Mouse (Mus musculus): Measurements from ENCODE around the gene Nol9.

Gene Nol9

GRCm38 (mm10) chr4:152062390-152063110, 23.4 kb downstream of the Nol9 start:
- no peak for DNase-seq (ENCODE audit: low spot score in 2 of 2)

DNA sequence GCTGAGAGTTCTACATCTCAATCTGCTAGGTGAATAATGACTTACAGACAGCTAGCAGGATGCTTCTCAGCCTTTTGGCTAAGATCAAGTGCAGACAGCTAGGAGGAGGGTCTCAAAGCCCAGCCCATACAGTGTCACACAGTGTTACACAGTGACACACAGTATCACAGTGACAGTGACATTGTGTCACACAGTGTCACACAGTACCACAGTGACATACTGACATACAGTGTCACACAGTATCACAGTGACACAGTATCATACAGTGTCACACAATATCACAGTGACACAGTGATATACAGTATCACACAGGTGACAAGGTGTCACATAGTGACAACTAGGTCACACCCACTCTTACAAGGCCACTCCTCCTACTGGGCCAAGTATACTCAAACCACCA, 28.2 kb downstream of the Nol9 start:
- no peak for DNase-seq (ENCODE audit: low spot score in 2 of 2)

DNA sequence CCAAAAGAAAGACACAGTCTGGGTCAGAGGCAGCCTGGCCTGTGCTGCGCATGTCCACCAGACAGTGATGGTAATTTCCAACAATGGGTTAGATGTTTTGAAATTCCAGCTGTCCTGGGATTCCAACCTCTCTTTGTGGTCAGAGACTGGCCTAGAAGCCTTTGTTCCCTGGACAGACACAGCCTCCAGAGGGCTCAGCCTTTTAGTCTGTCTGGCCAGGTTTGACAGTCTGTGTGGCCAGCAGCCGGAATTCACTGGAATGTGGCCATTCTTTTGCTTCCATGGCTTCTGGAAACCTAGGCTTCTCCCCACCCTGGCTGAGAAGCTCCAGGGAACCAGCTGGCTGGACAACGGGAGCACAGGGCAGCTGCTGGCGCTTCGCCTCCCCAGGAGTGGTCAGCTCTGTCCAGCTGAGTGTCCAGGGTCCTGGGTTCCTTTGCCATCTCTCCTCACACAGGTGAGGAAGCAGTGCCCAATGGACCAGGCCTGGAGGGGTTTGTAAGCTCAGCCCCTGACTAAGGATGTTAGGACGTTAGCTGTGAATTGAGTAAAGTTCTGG, 29.1 kb downstream of the Nol9 start:
- DNase-seq (ENCODE audit: low spot score in 2 of 2): no peak

- no peak for DNase-seq (ENCODE audit: low spot score in 2 of 2)
Measured at GRCm38 (mm10) chr4:152069245-152069644, 30.1 kb downstream of the Nol9 start.

DNA sequence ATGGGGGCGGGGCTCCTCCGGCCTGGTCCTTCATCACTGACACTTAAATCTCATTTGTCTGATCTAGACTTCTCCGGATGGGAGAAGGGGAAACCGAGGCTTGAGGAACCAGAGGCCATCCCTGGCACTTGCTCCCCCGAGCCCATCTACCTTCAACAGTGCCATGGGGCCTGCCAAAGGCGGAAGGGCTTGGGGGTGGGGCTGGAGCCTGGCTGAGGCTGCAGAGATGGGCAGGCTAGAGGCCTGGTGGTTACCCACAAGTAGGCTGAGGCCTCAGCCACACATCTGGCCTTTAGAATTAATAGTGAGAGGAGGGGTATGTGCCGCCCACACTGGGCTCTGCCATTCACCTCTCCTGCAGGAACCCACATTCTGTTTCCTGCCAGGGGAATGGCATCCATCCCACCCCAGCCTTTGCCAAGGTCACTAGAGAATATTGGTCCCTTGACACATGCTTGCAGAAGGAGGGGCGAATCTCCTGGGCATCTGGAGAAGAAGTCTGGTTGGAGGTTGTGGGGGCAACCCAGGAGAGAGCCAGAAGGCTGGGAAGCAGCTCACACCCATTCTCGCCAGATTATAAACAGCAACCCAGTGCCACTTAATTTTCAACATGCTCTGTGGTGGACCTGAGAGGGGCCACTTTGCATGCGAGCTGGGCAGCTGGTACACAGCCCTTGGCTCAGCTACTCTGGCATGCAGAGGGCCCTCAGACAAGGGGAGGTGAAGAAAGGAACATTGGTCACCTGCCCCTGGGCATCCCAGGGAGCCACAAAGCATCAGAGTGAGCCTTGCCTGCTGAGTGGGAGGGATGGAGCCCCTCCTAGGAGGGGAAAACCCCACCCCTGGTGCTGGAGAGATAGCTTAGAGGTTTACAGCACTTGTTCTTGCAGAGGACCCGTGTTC, 31.6 kb downstream of the Nol9 start:
- DNase-seq (ENCODE audit: low spot score in 2 of 2): no peak

- no peak for DNase-seq (ENCODE audit: low spot score in 2 of 2)
Measured at GRCm38 (mm10) chr4:152072121-152072601, 33.0 kb downstream of the Nol9 start, which contains the start of gene Plekhg5. Plekhg5 (plus strand) TSS chr4:152072498.

GRCm38 (mm10) chr4:152072655-152073054, 33.5 kb downstream of the Nol9 start:
- DNase-seq (ENCODE audit: low spot score in 2 of 2): no peak

DNA sequence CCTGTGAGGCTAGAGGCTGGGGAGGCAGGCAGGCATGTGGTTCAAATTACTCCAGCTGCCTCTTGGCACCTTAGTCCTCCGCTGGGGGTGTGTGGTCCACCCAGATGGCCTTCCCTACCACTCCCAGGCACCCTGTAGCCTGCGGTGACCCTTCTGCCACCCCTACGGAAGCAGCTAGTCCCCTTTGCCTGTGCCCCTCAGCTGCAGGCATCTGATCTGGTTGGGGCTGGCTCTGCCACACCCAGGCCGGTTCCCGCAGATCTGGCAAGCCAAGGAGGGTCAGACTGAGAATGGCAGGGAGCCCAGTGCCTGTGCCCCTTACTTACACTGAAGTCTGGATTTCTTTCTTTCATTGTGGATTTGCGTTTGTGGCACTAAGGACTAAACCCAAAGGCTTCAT, 34.6 kb downstream of the Nol9 start:
- no peak for DNase-seq (ENCODE audit: low spot score in 2 of 2)

DNA sequence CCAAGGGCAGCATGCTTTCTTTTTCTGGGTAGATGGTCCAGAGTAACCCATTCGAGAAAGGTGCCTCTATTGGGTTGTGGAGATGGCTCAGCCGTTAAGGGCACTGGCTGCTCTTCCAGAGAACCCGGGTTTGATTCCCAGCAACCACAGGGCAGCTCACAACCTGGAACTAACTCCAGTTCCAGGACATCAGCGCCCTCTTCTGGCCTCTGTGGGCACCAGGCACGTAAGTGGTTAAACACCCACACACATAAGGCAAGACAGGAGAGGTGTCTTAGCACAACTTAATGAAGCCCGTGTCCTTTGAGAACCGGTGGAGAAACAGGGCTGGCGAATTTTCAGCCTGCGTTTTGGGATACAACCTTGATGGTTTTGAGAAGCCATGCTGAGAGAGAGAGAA, 35.4 kb downstream of the Nol9 start:
- no peak for DNase-seq (ENCODE audit: low spot score in 2 of 2)

- no peak for DNase-seq (ENCODE audit: low spot score in 2 of 2)
Measured at GRCm38 (mm10) chr4:152077191-152077590, 38.1 kb downstream of the Nol9 start.

- no peak for DNase-seq (ENCODE audit: low spot score in 2 of 2)
Measured at GRCm38 (mm10) chr4:152078105-152078530, 39.0 kb downstream of the Nol9 start.

- DNase-seq (ENCODE audit: low spot score in 2 of 2): no peak
Measured at GRCm38 (mm10) chr4:152079261-152079660, 40.1 kb downstream of the Nol9 start.

DNA sequence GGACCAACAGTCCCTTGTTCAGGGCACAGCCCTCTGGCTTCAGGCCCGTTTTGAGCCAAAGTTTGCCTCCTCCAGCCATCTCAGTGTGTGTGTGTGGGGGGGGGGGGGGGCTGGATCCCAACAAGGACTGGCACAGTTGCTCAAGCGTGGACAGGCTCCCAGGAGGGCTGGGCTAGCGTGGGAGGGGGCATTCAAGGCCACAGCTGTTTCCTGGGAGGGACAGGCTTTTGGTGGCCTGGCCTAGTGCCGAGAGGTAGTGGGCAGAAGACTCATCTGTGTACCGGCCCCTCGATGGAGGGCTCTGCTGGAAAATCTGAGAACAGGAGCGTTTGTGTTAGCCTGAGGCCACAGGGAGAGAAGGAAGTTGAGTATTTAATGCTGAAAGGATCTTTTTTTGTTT, 40.8 kb downstream of the Nol9 start:
- no peak for DNase-seq (ENCODE audit: low spot score in 2 of 2)

DNA sequence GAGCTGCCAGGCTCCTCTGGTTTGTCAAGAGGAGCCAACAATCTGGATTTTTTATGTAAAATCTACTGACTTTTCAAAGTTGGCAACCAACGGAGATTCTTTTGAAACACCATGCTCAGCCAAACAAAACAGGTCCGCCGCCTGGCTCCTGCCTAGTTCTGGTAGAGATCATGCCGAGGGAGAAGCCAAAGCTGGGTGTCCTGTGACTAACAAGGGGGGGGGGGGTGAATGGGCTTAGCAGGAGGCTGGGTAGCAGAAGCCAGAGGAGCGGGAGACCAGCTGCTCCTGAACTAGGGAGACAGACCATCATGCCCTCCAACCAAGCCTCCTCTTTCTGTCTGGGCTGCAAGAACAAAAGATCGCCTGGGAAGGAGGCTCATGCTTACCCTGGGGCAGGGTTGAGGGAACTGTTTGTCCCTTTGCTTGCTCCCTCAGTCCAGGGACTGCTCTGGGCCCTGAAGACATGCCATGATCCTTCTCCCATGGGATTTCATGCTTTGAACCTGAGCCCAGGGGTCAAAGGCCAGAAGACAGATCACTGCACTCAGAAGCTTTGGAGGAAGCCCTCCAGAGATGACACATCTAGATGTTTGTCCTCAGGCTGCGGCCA, 44.6 kb downstream of the Nol9 start:
- DNase-seq (ENCODE audit: low spot score in 2 of 2): no peak

DNA sequence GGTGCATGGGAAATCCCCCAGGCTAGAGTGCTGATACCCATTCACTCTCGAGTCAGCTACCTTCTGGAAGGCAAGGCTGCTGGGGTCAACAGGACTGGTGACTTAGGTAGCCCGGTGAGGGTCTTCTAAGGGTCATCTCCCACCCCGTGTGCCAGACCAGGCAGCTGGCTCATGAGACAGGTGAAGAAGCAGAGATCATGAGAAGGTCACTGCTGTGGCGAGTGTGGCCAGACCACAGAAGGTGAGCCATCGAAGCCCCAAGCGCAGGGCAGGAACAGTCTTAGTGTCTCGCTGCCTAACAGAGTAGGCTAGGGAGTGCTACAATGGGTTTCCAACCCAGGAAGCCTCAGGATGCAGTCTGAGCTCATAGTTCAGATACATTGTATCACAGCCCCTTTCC, 45.5 kb downstream of the Nol9 start:
- no peak for DNase-seq (ENCODE audit: low spot score in 2 of 2)

DNA sequence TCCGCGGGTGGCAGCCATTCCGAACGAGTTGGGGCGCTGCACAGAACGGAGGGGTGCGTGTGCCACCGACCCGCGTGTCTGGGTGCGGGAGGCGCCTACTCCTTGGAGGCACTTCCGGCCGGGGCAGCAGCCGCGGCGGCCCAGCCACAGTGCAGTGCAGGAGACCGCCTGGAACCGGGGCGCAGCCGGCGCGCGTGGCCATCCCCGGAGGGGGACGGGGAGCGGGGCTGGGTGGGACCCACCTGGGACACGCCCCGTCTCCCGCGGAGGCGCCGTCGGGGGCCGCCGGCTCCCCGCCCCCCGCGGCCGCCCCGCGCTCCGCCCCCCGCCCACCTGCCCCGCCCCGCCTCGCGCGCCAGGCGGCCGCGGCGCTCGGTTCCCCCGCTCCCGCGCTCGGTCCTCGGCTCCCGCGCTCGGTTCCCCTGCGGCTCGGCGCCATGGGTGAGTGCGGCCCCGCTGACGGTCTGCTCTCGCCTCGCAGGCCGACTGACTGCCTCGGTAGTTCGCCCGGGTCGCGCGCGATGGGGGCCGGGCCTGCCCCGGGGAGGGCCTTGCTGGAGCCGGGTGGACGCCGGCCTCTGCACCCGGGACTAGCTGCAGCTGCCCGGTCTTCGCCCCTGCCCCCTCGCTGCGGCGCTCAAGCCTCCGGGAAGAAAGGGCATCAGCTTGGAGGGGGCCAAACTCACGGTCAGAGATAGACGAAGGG, 47.5 kb downstream of the Nol9 start:
- DNase-seq (ENCODE audit: low spot score in 2 of 2): peak in 1 of 2 experiments; percentile 31

DNA sequence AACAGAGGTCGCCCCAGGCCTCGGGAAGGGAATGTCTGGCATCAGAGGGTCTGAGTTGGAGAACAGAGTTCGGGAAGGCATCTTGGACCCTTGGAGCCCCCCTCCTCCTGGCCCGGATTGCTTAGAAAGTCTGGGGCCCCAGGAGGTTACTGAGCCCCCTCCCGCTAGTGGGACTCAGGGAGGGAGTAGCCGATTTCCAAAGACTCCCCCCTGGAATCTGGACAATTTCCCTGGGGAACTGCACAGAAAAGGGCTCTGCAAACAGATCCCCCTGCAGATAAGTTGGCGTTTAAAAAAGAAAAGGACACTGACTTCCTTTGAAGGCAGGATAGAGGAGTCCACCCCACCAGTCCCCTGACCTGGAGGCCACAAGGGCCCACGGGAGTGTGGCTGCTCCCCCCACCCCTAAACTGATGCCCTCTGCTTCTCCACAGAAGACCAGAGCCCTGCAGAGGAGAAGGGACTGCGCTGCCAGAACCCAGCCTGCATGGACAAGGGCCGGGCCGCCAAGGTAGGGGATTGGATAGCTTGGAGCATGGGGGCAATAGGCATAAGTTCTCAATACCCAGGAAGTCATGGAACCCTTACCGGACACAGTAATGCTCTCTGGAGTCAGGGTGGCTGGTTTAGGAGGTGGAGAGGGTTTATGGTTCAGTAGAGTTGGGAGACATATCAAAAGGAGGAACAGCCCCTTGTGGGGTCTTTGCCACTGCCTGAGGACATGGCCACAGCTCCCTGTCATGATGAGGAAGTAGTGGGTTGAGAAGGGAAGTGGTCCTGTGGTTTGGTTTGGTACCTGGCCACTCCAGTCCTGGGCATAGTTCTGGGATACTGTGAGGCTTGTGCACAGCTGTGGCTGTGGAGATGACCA, 48.3 kb downstream of the Nol9 start:
- no peak for DNase-seq (ENCODE audit: low spot score in 2 of 2)

GRCm38 (mm10) chr4:152088133-152088532, 49.0 kb downstream of the Nol9 start:
- DNase-seq (ENCODE audit: low spot score in 2 of 2): no peak

DNA sequence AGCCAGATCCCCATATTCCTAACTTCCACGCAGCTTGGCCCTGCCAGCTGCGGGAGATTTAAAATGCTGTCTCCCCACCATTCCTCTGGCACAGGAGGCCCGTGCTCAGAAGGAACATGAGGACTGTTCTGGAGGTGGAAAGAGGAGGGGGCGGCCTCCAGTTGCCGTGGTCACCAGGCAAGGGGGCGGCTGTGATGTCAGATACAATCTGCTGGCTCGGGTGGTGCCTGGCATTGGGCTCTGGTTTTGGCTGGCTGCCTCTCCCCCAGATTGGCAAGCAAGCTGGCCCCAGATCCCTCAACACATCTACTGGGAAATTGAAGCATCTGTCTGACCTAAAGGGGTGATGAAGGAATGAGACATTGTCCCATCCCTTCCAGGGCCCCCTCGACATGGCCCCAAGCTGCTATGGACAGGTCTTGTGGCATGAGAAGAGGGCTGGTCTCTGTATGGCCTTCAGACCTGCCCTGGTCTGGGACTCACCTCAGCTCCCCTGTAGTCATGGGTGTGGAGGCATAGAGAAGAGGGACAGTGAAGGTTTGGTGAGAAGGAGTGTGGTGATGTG, 49.5 kb downstream of the Nol9 start:
- no peak for DNase-seq (ENCODE audit: low spot score in 2 of 2)

GRCm38 (mm10) chr4:152090191-152090590, 51.1 kb downstream of the Nol9 start:
- no peak for DNase-seq (ENCODE audit: low spot score in 2 of 2)
